Mouse (Mus musculus) kidney, adult 2 months (tissue): ENCODE data around the gene Cry2. TPM values are rescaled to one million over a fixed set of nuclear protein-coding genes. Genes with fewer than 3 reads are reported as not detected.
A peak's percentile ranks its signal among the peaks of the same experiment; 100 is the strongest.

Experiments used
- DNase-seq: peaks from one replicate; pipeline ENCODE4 v3.0.0; 2021
- H3K27ac ChIP-seq: fragments of 200-500 bp; 2 replicates; pipeline ENCODE4 v1.5.1; 2012; ENCODE audit warnings: low read depth, low read length, control low read depth, inconsistent platforms; ENCODE audit not compliant: insufficient read depth
- H3K27me3 ChIP-seq: fragments of 200-500 bp; replicated peaks from 2 replicates; pipeline ENCODE4 v1.6.1; 2012; ENCODE audit warnings: mild to moderate bottlenecking, moderate library complexity, low read length, inconsistent platforms; ENCODE audit not compliant: control insufficient read depth, insufficient read depth
- H3K36me3 ChIP-seq: fragments of 200-500 bp; 2 replicates; pipeline ENCODE4 v1.6.1; 2012; ENCODE audit warnings: mild to moderate bottlenecking, moderate library complexity, low read length, inconsistent platforms; ENCODE audit not compliant: control insufficient read depth, insufficient read depth
- H3K4me1 ChIP-seq: fragments of 200-500 bp; 2 replicates; pipeline ENCODE4 v1.6.1; 2011; ENCODE audit warnings: low read length; ENCODE audit not compliant: control insufficient read depth, insufficient read depth
- H3K4me3 ChIP-seq: fragments of 200-500 bp; 2 replicates; pipeline ENCODE4 v1.5.1; 2011; ENCODE audit warnings: mild to moderate bottlenecking, low read depth, low read length, control low read depth; ENCODE audit not compliant: insufficient read depth
- CTCF ChIP-seq: fragments of 200-500 bp; conservative IDR thresholded peaks from 2 replicates; pipeline ENCODE4 v1.5.1; 2011; ENCODE audit warnings: low read depth, mild to moderate bottlenecking, control low read depth, low read length, moderate library complexity, mixed read lengths; ENCODE audit not compliant: insufficient read depth, insufficient read length
- POLR2A ChIP-seq: fragments of 200-500 bp; IDR thresholded peaks from one replicate; pipeline ENCODE4 v1.6.1; 2011; ENCODE audit warnings: low read depth, low read length, control low read depth
- WGBS: fragments of 180-500 bp; shearing (Covaris S2); methylation state at CpG from one replicate; pipeline ENCODE4 v1.1.7; 2018; 5-methylcytosine and 5-hydroxymethylcytosine counted together
- polyA plus RNA-seq: library from polyadenylated mRNA; depleted of rRNA; stranded (reverse); fragments of >200 nt; gene quantifications from 2 replicates; pipeline ENCODE4 v1.2.3, GENCODE M21; 2012

The Cry2 gene
- polyA plus RNA-seq, 1 experiment = 13.5 TPM

DNA sequence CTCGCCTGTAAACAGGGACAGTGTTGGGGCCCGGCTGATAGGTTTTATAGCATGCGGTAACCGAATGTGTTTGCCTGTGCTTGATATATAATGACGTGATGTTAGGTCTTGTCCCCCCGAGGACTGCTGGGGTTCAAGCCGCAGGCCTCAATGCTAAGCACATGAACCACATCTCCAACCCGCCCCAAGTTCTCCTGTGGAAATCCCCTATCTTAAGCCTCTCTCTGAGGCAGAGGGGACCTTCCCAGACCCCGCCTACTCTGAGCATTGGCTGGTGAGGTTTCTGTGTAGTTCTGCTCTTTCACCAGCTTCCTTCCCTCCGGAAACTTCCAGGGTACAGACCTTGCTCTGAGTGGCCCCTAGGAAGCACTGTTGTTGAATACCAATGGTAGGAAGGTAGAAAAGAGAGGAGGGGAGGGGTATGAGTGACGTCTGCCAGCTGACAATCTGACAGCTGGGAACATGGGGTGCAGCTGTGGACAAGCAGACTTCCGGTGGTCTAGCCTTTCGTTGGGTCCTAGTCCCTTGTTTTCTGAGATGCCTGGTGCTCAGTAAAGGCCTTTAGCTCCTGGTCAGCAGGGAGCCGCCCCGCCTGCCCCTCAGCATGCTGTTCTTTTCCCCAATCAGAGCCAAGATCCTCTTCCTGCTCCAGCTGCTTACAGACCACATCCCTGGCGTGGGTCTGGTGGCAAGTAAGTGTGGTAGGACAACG, 53.9 kb downstream of the Cry2 start:
- H3K4me3 ChIP-seq = no peak overlapping the region
- TF ChIP-seq CTCF (no peak), POLR2A (no peak)
- peaks cover 3% of the 10 kb centered on the region; the same call in 1 of the 2 replicates for H3K36me3 ChIP-seq
- H3K27ac ChIP-seq = no peak overlapping the region
- WGBS = 79% methylated on average over 17 of the region's 17 CpGs
- H3K4me1 ChIP-seq = peaks cover 7% of the 10 kb centered on the region; the same call in 1 of the 2 replicates
- H3K27me3 ChIP-seq = no peaks in the 10 kb centered on the region
- no peak for DNase-seq

GRCm38 (mm10) chr2:92377320-92377719, 56.5 kb downstream of the Cry2 start:
- DNase-seq = no peak
- no peak overlapping the region for H3K27ac ChIP-seq
- WGBS = 76% methylated on average over 7 of the region's 7 CpGs
- H3K4me3 ChIP-seq = no peak overlapping the region
- peaks cover 3% of the 10 kb centered on the region; the same call in 1 of the 2 replicates for H3K36me3 ChIP-seq
- H3K27me3 ChIP-seq = no peaks in the 10 kb centered on the region
- TF ChIP-seq POLR2A (no peak), CTCF (no peak)
- peaks cover 22% of the 10 kb centered on the region for H3K4me1 ChIP-seq

GRCm38 (mm10) chr2:92376300-92376699, 57.5 kb downstream of the Cry2 start:
- WGBS = 67% methylated on average over 6 of the region's 6 CpGs
- Histone ChIP-seq H3K4me1 (peaks cover 30% of the 10 kb centered on the region), H3K36me3 (peaks cover 3% of the 10 kb centered on the region; the same call in 1 of the 2 replicates), H3K4me3 (peak overlapping the region; percentile 83), H3K27ac (no peak overlapping the region), H3K27me3 (no peaks in the 10 kb centered on the region)
- DNase-seq = no peak
- TF ChIP-seq CTCF (no peak), POLR2A (no peak)

DNA sequence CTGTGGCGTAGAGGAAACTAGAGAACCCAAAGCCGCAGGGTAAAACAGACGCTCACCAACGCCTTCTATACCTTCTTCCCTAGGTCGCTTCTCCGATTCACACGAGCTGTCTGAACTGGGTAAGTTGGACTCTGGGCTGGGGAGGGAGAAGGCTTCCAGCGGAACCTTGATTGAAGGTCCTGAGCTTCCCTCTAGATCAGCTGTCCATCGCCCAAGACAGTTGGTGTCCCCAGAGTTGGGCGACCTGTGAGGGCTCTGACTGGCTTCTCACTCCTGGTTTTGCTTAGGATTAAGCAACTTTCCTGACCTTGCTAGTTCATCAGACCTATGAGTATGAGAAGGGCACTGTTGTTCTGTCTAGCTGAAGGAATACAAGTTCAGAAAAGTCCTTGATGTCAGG, 58.1 kb downstream of the Cry2 start:
- no peak for TF ChIP-seq POLR2A
- TF ChIP-seq CTCF = no peak
- H3K4me3 ChIP-seq = peak overlapping the region; percentile 83
- DNase-seq = no peak
- H3K27me3 ChIP-seq = no peaks in the 10 kb centered on the region
- WGBS = 7% methylated on average over 10 of the region's 10 CpGs
- H3K36me3 ChIP-seq = peaks cover 3% of the 10 kb centered on the region; the same call in 1 of the 2 replicates
- H3K4me1 ChIP-seq = peaks cover 33% of the 10 kb centered on the region
- peak overlapping the region; percentile 57 for H3K27ac ChIP-seq

GRCm38 (mm10) chr2:92375099-92375623, 58.7 kb downstream of the Cry2 start:
- Histone ChIP-seq H3K27me3 (no peaks in the 10 kb centered on the region), H3K27ac (peak overlapping the region; percentile 78), H3K4me1 (peaks cover 33% of the 10 kb centered on the region), H3K4me3 (peak overlapping the region; percentile 83), H3K36me3 (peaks cover 3% of the 10 kb centered on the region; the same call in 1 of the 2 replicates)
- 1% methylated on average over 29 of the region's 29 CpGs for WGBS
- peak; percentile 99 for DNase-seq
- TF ChIP-seq POLR2A (peak; percentile 76), CTCF (no peak)

DNA sequence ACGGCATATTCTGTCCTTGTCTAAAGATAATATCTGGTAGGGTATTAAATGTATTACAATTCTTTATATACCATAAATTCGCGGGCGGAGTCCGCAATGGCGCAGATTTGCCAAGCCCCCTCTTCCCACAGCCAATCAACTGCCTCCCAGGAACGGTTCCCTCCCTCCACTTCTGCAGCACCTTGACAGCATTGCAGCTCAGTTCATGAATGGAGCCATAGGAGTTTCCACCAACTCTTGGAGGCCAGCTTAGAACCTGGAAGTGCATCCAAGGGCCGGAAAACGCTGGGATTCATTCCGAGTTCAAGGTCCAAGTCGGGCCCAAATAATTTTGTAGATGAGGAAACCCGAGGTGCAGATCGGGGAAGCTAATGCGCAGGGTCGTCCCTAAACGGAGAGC, 59.3 kb downstream of the Cry2 start, which contains the start of the genes Pex16 and Large2:
TSS of gene Pex16 (plus strand) at position 163 of the 400 bp plus-strand sequence.
TSS of gene Large2 (minus strand) at position 356 of the 400 bp plus-strand sequence.
- DNase-seq = peak; percentile 62
- no peak for TF ChIP-seq POLR2A
- TF ChIP-seq CTCF = no peak
- peaks cover 33% of the 10 kb centered on the region for H3K4me1 ChIP-seq

GRCm38 (mm10) chr2:92373437-92373813, 60.4 kb downstream of the Cry2 start:
- no peak overlapping the region for H3K4me3 ChIP-seq
- TF ChIP-seq CTCF = no peak
- TF ChIP-seq POLR2A = no peak
- 70% methylated on average over 11 of the region's 11 CpGs for WGBS
- peaks cover 36% of the 10 kb centered on the region for H3K4me1 ChIP-seq
- no peak for DNase-seq
- H3K27ac ChIP-seq = peak overlapping the region; percentile 99
- H3K27me3 ChIP-seq = no peaks in the 10 kb centered on the region
- no peaks in the 10 kb centered on the region for H3K36me3 ChIP-seq

More for the DNA sequence above, 59.3 kb downstream of the Cry2 start, which contains the start of the genes Pex16 and Large2:
- Histone ChIP-seq H3K27ac (peak within 1 kb of the TSS; percentile 99), H3K4me3 (peak within 1 kb of the TSS; percentile 83), H3K36me3 (peaks cover 2% of the 10 kb centered on the region; the same call in 1 of the 2 replicates), H3K27me3 (no peaks in the 10 kb centered on the region)
- 3% methylated on average over 16 of the region's 16 CpGs for WGBS
